Mouse (Mus musculus) MEL (cell line): Measurements from ENCODE around the gene Gcm1.
"Not testable (repeated sequence)": the region's sequence is repeated elsewhere in the genome, so short reads cannot be mapped to it uniquely, and the experiment has no call there.

Source experiments
- CHD2 ChIP-seq: IDR thresholded peaks from 2 replicates; pipeline ENCODE4 v1.6.1; 2011; ENCODE audit warnings: low read length, improper control_type of control experiment
- EP300 ChIP-seq, 2 experiments: IDR thresholded peaks; 2 replicates each; pipeline ENCODE4 v1.6.1; 2011; ENCODE audit warnings: improper control_type of control experiment in 2 of 2, low read length in 2 of 2, low read depth in 1 of 2, mild to moderate bottlenecking in 1 of 2
- MAX ChIP-seq: IDR thresholded peaks from 2 replicates; pipeline ENCODE4 v1.6.1; 2011; ENCODE audit warnings: low read length, improper control_type of control experiment
- MEF2A ChIP-seq: IDR thresholded peaks from 2 replicates; pipeline ENCODE4 v1.6.1; 2014; ENCODE audit warnings: low read depth, mild to moderate bottlenecking, inconsistent platforms, low read length, improper control_type of control experiment; ENCODE audit not compliant: poor library complexity, insufficient replicate concordance, severe bottlenecking; ENCODE audit errors: extremely low read depth
- POLR2AphosphoS2 ChIP-seq: IDR thresholded peaks from 2 replicates; pipeline ENCODE4 v1.6.1; 2011; ENCODE audit warnings: low read length, improper control_type of control experiment
- POLR2AphosphoS5 ChIP-seq: IDR thresholded peaks from 2 replicates; pipeline ENCODE4 v1.6.1; 2012; ENCODE audit warnings: low read depth, borderline replicate concordance, mild to moderate bottlenecking, inconsistent platforms, low read length, moderate library complexity, mixed read lengths
- USF1 ChIP-seq: IDR thresholded peaks from 2 replicates; pipeline ENCODE4 v1.6.1; 2014; ENCODE audit warnings: low read depth, mild to moderate bottlenecking, inconsistent platforms, low read length, improper control_type of control experiment, moderate library complexity

- TF ChIP-seq POLR2AphosphoS5; CHD2; EP300 (IDR thresholded peaks at IDR 0.05; ENCODE audit: low read depth in 1 of 2, low read length in 2 of 2); MAX; MEF2A; POLR2AphosphoS2; USF1: not testable (repeated sequence)
Observed at GRCm38 (mm10) chr9:78073291-78073690, 21.6 kb downstream of the Gcm1 start.
